Mouse (Mus musculus) erythroblast, adult 5-6 weeks (primary cell): Measurements from ENCODE around the gene Olfr93. TPM values are rescaled to one million over a fixed set of nuclear protein-coding genes. Genes with fewer than 3 reads are reported as not detected.
"Not testable (repeated sequence)": the region's sequence is repeated elsewhere in the genome, so short reads cannot be mapped to it uniquely, and the experiment has no call there.

Experiments used
- ATAC-seq: replicated peaks from 2 replicates; pipeline ENCODE4 v1.8.0; 2016; ENCODE audit warnings: moderate number of reproducible peaks, mild to moderate bottlenecking, moderate TSS enrichment, inconsistent platforms; ENCODE audit not compliant: poor library complexity, low FRiP score, severe bottlenecking
- total RNA-seq, 2 experiments: library from RNA; stranded (forward) in 1 of 2; stranded (reverse) in 1 of 2; fragments of 150-400 nt in 1 of 2; fragments of 200-764, 138-1000 nt in 1 of 2; gene quantifications; 2 replicates each; pipeline versions ENCODE4 v1.2.3 to v1.2.4; 2015 to 2017; ENCODE audit warnings: low replicate concordance in 2 of 2

Olfr93 gene
- not detected in 2 replicates for total RNA-seq (2015; ENCODE audit: low replicate concordance)
- total RNA-seq (2017; ENCODE audit: low replicate concordance), result not detected in 2 replicates

- ATAC-seq, result no peak
Measured at GRCm38 (mm10) chr17:37161394-37161793, at the start of gene Olfr93. Gene Olfr93 (minus strand): TSS chr17:37161494.

GRCm38 (mm10) chr17:37203917-37204236 is 42.6 kb upstream of the Olfr93 start:
- ATAC-seq, result no peak

- ATAC-seq, result peak; percentile 81
Measured at GRCm38 (mm10) chr17:37203206-37203916, 42.1 kb upstream of the Olfr93 start.

- no peak for ATAC-seq
Measured at GRCm38 (mm10) chr17:37200894-37201293, 39.6 kb upstream of the Olfr93 start, which contains the start of gene Olfr94. Gene Olfr94 (minus strand): TSS chr17:37200994.

GRCm38 (mm10) chr17:37196845-37197724 is 35.8 kb upstream of the Olfr93 start:
- no peak for ATAC-seq

GRCm38 (mm10) chr17:37194782-37195181 is 33.5 kb upstream of the Olfr93 start:
- ATAC-seq, result no peak

GRCm38 (mm10) chr17:37193656-37194055 is 32.4 kb upstream of the Olfr93 start, which contains the start of gene Ubd:
Gene Ubd (plus strand): TSS chr17:37193892.
- ATAC-seq, result no peak

- ATAC-seq, result no peak
Measured at GRCm38 (mm10) chr17:37193032-37193431, 31.7 kb upstream of the Olfr93 start.

GRCm38 (mm10) chr17:37190711-37191110 is 29.4 kb upstream of the Olfr93 start:
- no peak for ATAC-seq

- no peak for ATAC-seq
Measured at GRCm38 (mm10) chr17:37185474-37185873, 24.2 kb upstream of the Olfr93 start.

GRCm38 (mm10) chr17:37131366-37131765 is 29.9 kb downstream of the Olfr93 start:
- not testable (repeated sequence) for ATAC-seq

GRCm38 (mm10) chr17:37119988-37120387 is 41.3 kb downstream of the Olfr93 start, which contains the start of gene Olfr92:
Gene Olfr92 (minus strand): TSS chr17:37120088.
- no peak for ATAC-seq

- ATAC-seq, result no peak
Measured at GRCm38 (mm10) chr17:37098178-37098577, 63.1 kb downstream of the Olfr93 start, which contains the start of gene Olfr91. Gene Olfr91 (minus strand): TSS chr17:37098278.

GRCm38 (mm10) chr17:37093289-37093688 is 68.0 kb downstream of the Olfr93 start:
- ATAC-seq, result no peak

GRCm38 (mm10) chr17:37092198-37092597 is 69.1 kb downstream of the Olfr93 start:
- no peak for ATAC-seq

Other genes starting within 250 kb of the Olfr93 start
- gene Rnf39, start 218.6 kb downstream of the Olfr93 start, total RNA-seq (2015; ENCODE audit: low replicate concordance), result not detected in 2 replicates
- not detected in 2 replicates for gene Rnf39, start 218.6 kb downstream of the Olfr93 start, total RNA-seq (2017; ENCODE audit: low replicate concordance)
- gene Ppp1r11, start 209.8 kb downstream of the Olfr93 start, total RNA-seq (2015; ENCODE audit: low replicate concordance), result 21.9 and 35.5 TPM in 2 replicates
- gene Ppp1r11, start 209.8 kb downstream of the Olfr93 start, total RNA-seq (2017; ENCODE audit: low replicate concordance), result 8.8 and 14.4 TPM in 2 replicates
- 18.8 and 23.2 TPM in 2 replicates for gene Znrd1, start 202.9 kb downstream of the Olfr93 start, total RNA-seq (2015; ENCODE audit: low replicate concordance)
- gene Znrd1, start 202.9 kb downstream of the Olfr93 start, total RNA-seq (2017; ENCODE audit: low replicate concordance), result 5.7 and 11.0 TPM in 2 replicates
- 3.8 TPM in 1 of 2 replicates, not detected in the other for gene Znrd1as, start 202.9 kb downstream of the Olfr93 start, total RNA-seq (2015; ENCODE audit: low replicate concordance)
- 0.51 and 7.0 TPM in 2 replicates for gene Znrd1as, start 202.9 kb downstream of the Olfr93 start, total RNA-seq (2017; ENCODE audit: low replicate concordance)
- gene 2410137M14Rik, start 180.3 kb downstream of the Olfr93 start, total RNA-seq (2015; ENCODE audit: low replicate concordance), result not detected in 2 replicates
- gene 2410137M14Rik, start 180.3 kb downstream of the Olfr93 start, total RNA-seq (2017; ENCODE audit: low replicate concordance), result not detected in 2 replicates
- not detected in 2 replicates for gene H2-M5, start 172.0 kb downstream of the Olfr93 start, total RNA-seq (2015; ENCODE audit: low replicate concordance)
- not detected in 2 replicates for gene H2-M5, start 172.0 kb downstream of the Olfr93 start, total RNA-seq (2017; ENCODE audit: low replicate concordance)
- not detected in 2 replicates for gene Zfp57, start 160.3 kb downstream of the Olfr93 start, total RNA-seq (2015; ENCODE audit: low replicate concordance)
- gene Zfp57, start 160.3 kb downstream of the Olfr93 start, total RNA-seq (2017; ENCODE audit: low replicate concordance), result not detected in 2 replicates
- not detected in 2 replicates for gene Mog, start 138.1 kb downstream of the Olfr93 start, total RNA-seq (2015; ENCODE audit: low replicate concordance)
- gene Mog, start 138.1 kb downstream of the Olfr93 start, total RNA-seq (2017; ENCODE audit: low replicate concordance), result not detected in 2 replicates
- gene Gabbr1, start 115.5 kb downstream of the Olfr93 start, total RNA-seq (2015; ENCODE audit: low replicate concordance), result 0.42 and 1.2 TPM in 2 replicates
- 0.85 and 1.1 TPM in 2 replicates for gene Gabbr1, start 115.5 kb downstream of the Olfr93 start, total RNA-seq (2017; ENCODE audit: low replicate concordance)
- gene Olfr90, start 73.0 kb downstream of the Olfr93 start, total RNA-seq (2015; ENCODE audit: low replicate concordance), result not detected in 2 replicates
- gene Olfr90, start 73.0 kb downstream of the Olfr93 start, total RNA-seq (2017; ENCODE audit: low replicate concordance), result not detected in 2 replicates
- not detected in 2 replicates for gene Olfr91, start 63.2 kb downstream of the Olfr93 start, total RNA-seq (2015; ENCODE audit: low replicate concordance)
- not detected in 2 replicates for gene Olfr91, start 63.2 kb downstream of the Olfr93 start, total RNA-seq (2017; ENCODE audit: low replicate concordance)
- not detected in 2 replicates for gene Olfr92, start 41.4 kb downstream of the Olfr93 start, total RNA-seq (2015; ENCODE audit: low replicate concordance)
- gene Olfr92, start 41.4 kb downstream of the Olfr93 start, total RNA-seq (2017; ENCODE audit: low replicate concordance), result not detected in 2 replicates
- 5.4 TPM in 1 of 2 replicates, not detected in the other for gene Ubd, start 32.4 kb upstream of the Olfr93 start, total RNA-seq (2015; ENCODE audit: low replicate concordance)
- 1.7 and 4.7 TPM in 2 replicates for gene Ubd, start 32.4 kb upstream of the Olfr93 start, total RNA-seq (2017; ENCODE audit: low replicate concordance)
- gene Olfr94, start 39.5 kb upstream of the Olfr93 start, total RNA-seq (2015; ENCODE audit: low replicate concordance), result not detected in 2 replicates
- not detected in 2 replicates for gene Olfr94, start 39.5 kb upstream of the Olfr93 start, total RNA-seq (2017; ENCODE audit: low replicate concordance)
- not detected in 2 replicates for gene Olfr95, start 51.6 kb upstream of the Olfr93 start, total RNA-seq (2015; ENCODE audit: low replicate concordance)
- gene Olfr95, start 51.6 kb upstream of the Olfr93 start, total RNA-seq (2017; ENCODE audit: low replicate concordance), result not detected in 2 replicates
- not detected in 2 replicates for gene Olfr96, start 58.7 kb upstream of the Olfr93 start, total RNA-seq (2015; ENCODE audit: low replicate concordance)
- gene Olfr96, start 58.7 kb upstream of the Olfr93 start, total RNA-seq (2017; ENCODE audit: low replicate concordance), result not detected in 2 replicates
- gene Olfr97, start 75.8 kb upstream of the Olfr93 start, total RNA-seq (2015; ENCODE audit: low replicate concordance), result not detected in 2 replicates
- gene Olfr97, start 75.8 kb upstream of the Olfr93 start, total RNA-seq (2017; ENCODE audit: low replicate concordance), result not detected in 2 replicates
- not detected in 2 replicates for gene Olfr98, start 102.3 kb upstream of the Olfr93 start, total RNA-seq (2015; ENCODE audit: low replicate concordance)
- gene Olfr98, start 102.3 kb upstream of the Olfr93 start, total RNA-seq (2017; ENCODE audit: low replicate concordance), result not detected in 2 replicates
- not detected in 2 replicates for gene H2-M3, start 108.7 kb upstream of the Olfr93 start, total RNA-seq (2015; ENCODE audit: low replicate concordance)
- gene H2-M3, start 108.7 kb upstream of the Olfr93 start, total RNA-seq (2017; ENCODE audit: low replicate concordance), result 2.9 and 3.3 TPM in 2 replicates
- gene Olfr99, start 122.0 kb upstream of the Olfr93 start, total RNA-seq (2015; ENCODE audit: low replicate concordance), result not detected in 2 replicates
- 1.7 TPM in 1 of 2 replicates, not detected in the other for gene Olfr99, start 122.0 kb upstream of the Olfr93 start, total RNA-seq (2017; ENCODE audit: low replicate concordance)
- not detected in 2 replicates for gene Olfr101, start 142.8 kb upstream of the Olfr93 start, total RNA-seq (2015; ENCODE audit: low replicate concordance)
- gene Olfr101, start 142.8 kb upstream of the Olfr93 start, total RNA-seq (2017; ENCODE audit: low replicate concordance), result not detected in 2 replicates
- gene Olfr102, start 155.6 kb upstream of the Olfr93 start, total RNA-seq (2015; ENCODE audit: low replicate concordance), result not detected in 2 replicates
- not detected in 2 replicates for gene Olfr102, start 155.6 kb upstream of the Olfr93 start, total RNA-seq (2017; ENCODE audit: low replicate concordance)
- gene Olfr103, start 178.2 kb upstream of the Olfr93 start, total RNA-seq (2015; ENCODE audit: low replicate concordance), result not detected in 2 replicates
- not detected in 2 replicates for gene Olfr103, start 178.2 kb upstream of the Olfr93 start, total RNA-seq (2017; ENCODE audit: low replicate concordance)
- not detected in 2 replicates for gene Olfr104-ps, start 198.1 kb upstream of the Olfr93 start, total RNA-seq (2015; ENCODE audit: low replicate concordance)
- gene Olfr104-ps, start 198.1 kb upstream of the Olfr93 start, total RNA-seq (2017; ENCODE audit: low replicate concordance), result not detected in 2 replicates
- gene Olfr105-ps, start 217.5 kb upstream of the Olfr93 start, total RNA-seq (2015; ENCODE audit: low replicate concordance), result not detected in 2 replicates
- not detected in 2 replicates for gene Olfr105-ps, start 217.5 kb upstream of the Olfr93 start, total RNA-seq (2017; ENCODE audit: low replicate concordance)
- gene Olfr106-ps, start 228.9 kb upstream of the Olfr93 start, total RNA-seq (2015; ENCODE audit: low replicate concordance), result not detected in 2 replicates
- gene Olfr106-ps, start 228.9 kb upstream of the Olfr93 start, total RNA-seq (2017; ENCODE audit: low replicate concordance), result not detected in 2 replicates
- not detected in 2 replicates for gene Olfr107, start 237.7 kb upstream of the Olfr93 start, total RNA-seq (2015; ENCODE audit: low replicate concordance)
- 0.56 TPM in 1 of 2 replicates, not detected in the other for gene Olfr107, start 237.7 kb upstream of the Olfr93 start, total RNA-seq (2017; ENCODE audit: low replicate concordance)